In genomic region chr17:8636231-8636630, GRCm38 (mm10) we compare ENCODE assay signal across 23 mouse cellular contexts.
DNase-seq lines count a peak whose midpoint lies in the region; ATAC-seq and TF ChIP-seq lines count a peak whose summit lies in the region.
"Had no signal": no experiment of that assay in that cellular context is flagged by ENCODE, and none has a peak within 500 bp of the region (broad histone marks: within the 10 kb centered on the region; RNA-seq: fewer than 3 reads in every experiment).

No protein-coding gene starts in this region.

- no peak overlapping the region for H3K27ac ChIP-seq in heart, embryonic 11.5 days (ENCODE audit: low read depth, low read length)
- H3K27ac ChIP-seq in layer of hippocampus, adult 2 months, result 0 out of 2 replicates have a peak overlapping the region, but pooled peaks have one; percentile 49
- H3K27ac ChIP-seq in midbrain, embryonic 11.5 days (ENCODE audit: low read depth, low read length), result no peak overlapping the region
- no peak overlapping the region for H3K27ac ChIP-seq in midbrain, embryonic 14.5 days (replicated peaks; ENCODE audit: low read depth, low read length)
- H3K27ac ChIP-seq: embryonic facial prominence, embryonic 10.5 days; embryonic facial prominence, embryonic 12.5 days; forebrain, embryonic 13.5 days; forebrain, embryonic 15.5 days had no signal

- DNase-seq in heart, adult 11 months, result peak; percentile 80
- DNase-seq in layer of hippocampus, adult 2 months (ENCODE audit: low spot score in 2 of 2), result no peak
- DNase-seq in layer of hippocampus, postnatal 36 days, result no peak
- peak; percentile 26 for DNase-seq in midbrain, embryonic 11.5 days (ENCODE audit: low spot score, missing footprints)
- DNase-seq in midbrain, embryonic 14.5 days, result no peak
- DNase-seq: adrenal gland, adult 8-10 months; adrenal gland, postnatal 14 days; adrenal gland, postnatal 36 days; B cell, adult 2 months; cerebellum, adult 11-12 months; cerebellum, adult 9-10 months; cerebellum, postnatal 10 days; cerebellum, postnatal 25 days had no signal

- H3K9ac ChIP-seq in heart, embryonic 11.5 days (ENCODE audit: low read depth, low read length), result no peak overlapping the region
- H3K9ac ChIP-seq in midbrain, embryonic 11.5 days (ENCODE audit: low read length), result no peak overlapping the region
- H3K9ac ChIP-seq in midbrain, embryonic 14.5 days (replicated peaks; ENCODE audit: low read length), result no peak overlapping the region
- H3K9ac ChIP-seq: embryonic facial prominence, embryonic 12.5 days; forebrain, embryonic 13.5 days; forebrain, embryonic 15.5 days had no signal

- no peak overlapping the region for H3K4me3 ChIP-seq in heart, embryonic 11.5 days (ENCODE audit: low read depth, low read length)
- no peak overlapping the region for H3K4me3 ChIP-seq in layer of hippocampus, adult 2 months
- no peak overlapping the region for H3K4me3 ChIP-seq in midbrain, embryonic 11.5 days (ENCODE audit: low read depth, low read length)
- no peak overlapping the region for H3K4me3 ChIP-seq in midbrain, embryonic 14.5 days (replicated peaks; ENCODE audit: low read depth, low read length)
- H3K4me3 ChIP-seq: embryonic facial prominence, embryonic 10.5 days; embryonic facial prominence, embryonic 12.5 days; forebrain, embryonic 13.5 days; forebrain, embryonic 15.5 days had no signal

- H3K27me3 ChIP-seq in heart, embryonic 11.5 days (ENCODE audit: control insufficient read depth, insufficient read depth, low read length), result no peaks in the 10 kb centered on the region
- H3K27me3 ChIP-seq in midbrain, embryonic 11.5 days (ENCODE audit: control insufficient read depth, insufficient read depth, low read length), result no peaks in the 10 kb centered on the region
- no peaks in the 10 kb centered on the region for H3K27me3 ChIP-seq in midbrain, embryonic 14.5 days (ENCODE audit: control insufficient read depth, insufficient read depth, low read length)
- H3K27me3 ChIP-seq: CH12.LX; embryonic facial prominence, embryonic 12.5 days; forebrain, embryonic 13.5 days; forebrain, embryonic 15.5 days had no signal

- TF ChIP-seq CTCF in layer of hippocampus, adult 2 months (conservative IDR thresholded peaks at IDR 0.05), result no peak

- no peaks in the 10 kb centered on the region for H3K9me3 ChIP-seq in heart, embryonic 11.5 days (replicated peaks; ENCODE audit: control insufficient read depth, low read length)
- H3K9me3 ChIP-seq in midbrain, embryonic 11.5 days (ENCODE audit: control insufficient read depth, low read length), result no peaks in the 10 kb centered on the region
- no peaks in the 10 kb centered on the region for H3K9me3 ChIP-seq in midbrain, embryonic 14.5 days (ENCODE audit: control insufficient read depth, low read length)
- H3K9me3 ChIP-seq: embryonic facial prominence, embryonic 10.5 days; embryonic facial prominence, embryonic 12.5 days; forebrain, embryonic 13.5 days; forebrain, embryonic 15.5 days had no signal

- 57% methylated on average over 3 of the region's 3 CpGs for WGBS in heart, embryonic 11.5 days (ENCODE audit: insufficient replicate concordance)
- 68% methylated on average over 3 of the region's 3 CpGs for WGBS in midbrain, embryonic 11.5 days
- 63% methylated on average over 3 of the region's 3 CpGs for WGBS in midbrain, embryonic 14.5 days

- no peak for ATAC-seq in heart, embryonic 11.5 days (replicated peaks; ENCODE audit: insufficient number of reproducible peaks, low FRiP score, low TSS enrichment)
- ATAC-seq in midbrain, embryonic 11.5 days (ENCODE audit: low FRiP score), result no peak
- ATAC-seq in midbrain, embryonic 14.5 days (ENCODE audit: low FRiP score, low TSS enrichment), result no peak
- ATAC-seq: activated CD4-positive, CD25-positive, alpha-beta regulatory T cell, adult 4 months; CD4-positive, CD25-positive, alpha-beta regulatory T cell, adult 4 months; forebrain, embryonic 13.5 days; forebrain, embryonic 15.5 days; Patski had no signal

- H3K4me1 ChIP-seq in heart, embryonic 11.5 days (ENCODE audit: control insufficient read depth, insufficient read depth, low read length), result no peaks in the 10 kb centered on the region
- peaks cover 4% of the 10 kb centered on the region for H3K4me1 ChIP-seq in midbrain, embryonic 11.5 days (ENCODE audit: control insufficient read depth, insufficient read depth, low read length)
- H3K4me1 ChIP-seq in midbrain, embryonic 14.5 days (ENCODE audit: control insufficient read depth, insufficient read depth, low read length), result peaks cover 6% of the 10 kb centered on the region; the same call in 1 of the 2 replicates
- H3K4me1 ChIP-seq: embryonic facial prominence, embryonic 12.5 days; forebrain, embryonic 13.5 days; forebrain, embryonic 15.5 days had no signal

- H3K36me3 ChIP-seq in heart, embryonic 11.5 days (ENCODE audit: control insufficient read depth, insufficient read depth, low read length), result no peaks in the 10 kb centered on the region
- no peaks in the 10 kb centered on the region for H3K36me3 ChIP-seq in midbrain, embryonic 11.5 days (ENCODE audit: control insufficient read depth, insufficient read depth, low read length)
- H3K36me3 ChIP-seq in midbrain, embryonic 14.5 days (ENCODE audit: control insufficient read depth, insufficient read depth, low read length), result no peaks in the 10 kb centered on the region
- H3K36me3 ChIP-seq: embryonic facial prominence, embryonic 10.5 days; embryonic facial prominence, embryonic 12.5 days; forebrain, embryonic 15.5 days; G1E had no signal

- no peak overlapping the region for H3K4me2 ChIP-seq in heart, embryonic 11.5 days
- H3K4me2 ChIP-seq in midbrain, embryonic 11.5 days, result no peak overlapping the region
- H3K4me2 ChIP-seq in midbrain, embryonic 14.5 days (ENCODE audit: low read length), result no peak overlapping the region
- H3K4me2 ChIP-seq: embryonic facial prominence, embryonic 12.5 days; forebrain, embryonic 13.5 days; forebrain, embryonic 15.5 days had no signal

Comparison
In these comparisons a context has a peak if more than half of its experiments do, and no peak if none do; other contexts are left out.
1. DNase-seq: peak in heart, adult 11 months (single experiment) and midbrain, embryonic 11.5 days (single experiment); none in layer of hippocampus, adult 2 months (0 of 2), layer of hippocampus, postnatal 36 days (0 of 2) and midbrain, embryonic 14.5 days (single experiment).